Mouse (Mus musculus) brain, embryonic 18.5 days (tissue): ENCODE measurements around the gene Taf9b.
"Not testable (repeated sequence)": the region's sequence is repeated elsewhere in the genome, so short reads cannot be mapped to it uniquely, and the experiment has no call there.

Experiments used
- DNase-seq: peaks from one replicate; pipeline ENCODE4 v3.0.0-alpha.2; 2012; ENCODE audit warnings: low read depth, low spot score

Gene Taf9b

GRCm38 (mm10) chrX:106221058-106221457, at the start of gene Taf9b:
TSS of gene Taf9b (minus strand) at chrX:106221158.
- DNase-seq, result no peak

GRCm38 (mm10) chrX:106255276-106255675, 34.3 kb upstream of the Taf9b start, which contains the start of gene Fnd3c2:
TSS of gene Fnd3c2 (minus strand) at chrX:106255376.
- DNase-seq, result no peak

DNA sequence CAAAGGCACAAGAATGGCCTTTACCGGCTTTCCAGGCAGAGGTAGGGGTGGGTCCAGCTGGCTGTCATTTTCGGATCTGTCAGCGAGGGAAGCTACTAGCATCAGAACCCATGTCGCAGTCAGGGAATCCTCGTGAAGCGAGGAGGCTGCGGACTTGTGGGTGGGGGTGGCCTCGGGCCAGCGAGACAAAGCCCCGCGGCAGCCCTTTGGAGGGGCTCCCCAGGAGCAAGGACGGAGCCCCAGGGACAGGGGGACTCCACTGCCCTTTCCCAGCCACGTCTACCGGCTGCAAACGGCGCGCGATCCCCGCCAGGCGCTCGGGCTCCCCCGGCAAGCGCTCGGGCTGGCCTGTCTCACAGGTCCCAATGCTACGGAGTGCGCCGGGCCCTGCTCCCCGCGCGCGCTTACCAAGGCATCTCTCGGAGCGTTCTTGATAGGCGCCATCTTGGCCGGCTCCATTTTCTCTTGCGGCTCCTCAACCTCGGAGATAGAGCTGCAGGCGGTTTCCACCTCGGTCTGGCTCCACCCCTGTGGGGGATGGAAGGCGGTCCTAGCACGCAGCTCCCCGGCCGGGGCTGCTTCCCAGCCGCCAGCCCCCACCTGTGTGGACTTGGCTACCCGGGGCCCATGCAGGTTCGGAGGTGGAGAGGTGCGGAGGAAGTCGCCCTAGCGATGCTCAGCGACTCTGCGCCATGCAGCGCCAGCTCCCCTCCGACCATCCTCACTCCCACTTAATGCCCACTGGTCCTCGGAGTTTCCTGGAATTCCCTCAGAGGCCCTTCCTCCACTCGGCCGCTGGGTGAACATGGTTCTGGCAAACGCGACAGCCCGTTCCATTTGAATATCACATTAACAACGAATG, 1.6 kb downstream of the Taf9b start:
- DNase-seq, result peak; percentile 45

- DNase-seq, result no peak
These were observed 11.9 kb downstream of the Taf9b start for GRCm38 (mm10) chrX:106209100-106209499.

- DNase-seq, result no peak
These were observed 22.1 kb downstream of the Taf9b start for GRCm38 (mm10) chrX:106198904-106199303.

- no peak for DNase-seq
These were observed 23.6 kb downstream of the Taf9b start for GRCm38 (mm10) chrX:106197308-106197707.

DNA sequence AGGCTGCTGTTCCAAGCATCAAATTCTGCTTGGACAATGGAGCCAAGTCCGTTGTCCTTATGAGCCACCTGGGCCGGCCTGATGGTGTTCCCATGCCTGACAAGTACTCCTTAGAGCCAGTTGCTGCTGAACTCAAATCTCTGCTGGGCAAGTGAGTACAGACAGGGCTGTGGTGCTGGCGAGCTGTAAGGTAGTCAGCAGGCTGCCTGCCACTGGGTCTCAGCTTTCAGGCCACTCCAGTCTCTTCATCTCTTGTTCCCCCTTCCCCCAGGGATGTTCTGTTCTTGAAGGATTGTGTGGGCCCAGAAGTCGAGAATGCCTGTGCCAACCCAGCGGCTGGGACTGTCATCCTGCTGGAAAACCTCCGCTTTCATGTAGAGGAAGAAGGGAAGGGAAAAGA, 26.6 kb downstream of the Taf9b start:
- not testable (repeated sequence) for DNase-seq

DNA sequence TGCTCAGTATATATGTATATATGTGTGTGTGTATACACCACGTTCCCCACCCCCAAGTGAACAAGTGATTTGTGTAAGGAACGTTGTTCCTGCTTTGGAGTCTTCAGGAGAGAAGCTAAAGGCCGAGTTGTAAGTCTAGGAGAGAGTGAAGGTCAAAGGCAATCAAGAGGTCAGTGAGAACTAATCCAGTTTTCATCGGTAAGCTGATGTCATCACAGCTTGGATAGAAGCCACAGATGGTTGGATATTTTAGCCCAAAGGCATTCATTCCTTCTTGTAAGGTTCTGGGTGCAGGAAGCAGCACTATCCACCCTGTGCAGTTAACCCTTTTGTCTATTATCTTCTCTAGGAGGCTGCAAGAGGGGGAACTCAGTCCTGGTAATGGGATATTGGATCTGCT, 30.9 kb downstream of the Taf9b start:
- no peak for DNase-seq

- no peak for DNase-seq
These were observed 31.6 kb downstream of the Taf9b start for GRCm38 (mm10) chrX:106189356-106189755.

DNA sequence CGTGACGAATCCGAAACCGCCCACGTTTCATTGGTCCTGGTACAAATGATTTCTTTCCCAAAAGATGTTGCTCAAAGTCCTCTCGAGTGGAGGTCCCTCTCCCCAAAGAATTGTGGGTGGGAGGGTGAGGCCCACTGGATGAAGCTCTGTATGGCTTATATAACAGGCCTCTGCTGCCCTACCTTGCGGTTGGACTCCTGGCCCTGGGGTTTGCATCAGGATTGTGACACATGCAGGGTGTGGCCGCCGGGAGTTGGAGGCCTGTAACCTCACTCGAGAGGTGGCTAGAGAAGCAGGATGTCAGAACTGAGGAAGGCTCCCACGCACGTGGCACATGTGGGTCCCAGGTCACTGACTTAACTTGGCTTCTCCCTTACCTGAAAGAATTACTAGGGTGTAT, 33.2 kb downstream of the Taf9b start:
- no peak for DNase-seq

DNA sequence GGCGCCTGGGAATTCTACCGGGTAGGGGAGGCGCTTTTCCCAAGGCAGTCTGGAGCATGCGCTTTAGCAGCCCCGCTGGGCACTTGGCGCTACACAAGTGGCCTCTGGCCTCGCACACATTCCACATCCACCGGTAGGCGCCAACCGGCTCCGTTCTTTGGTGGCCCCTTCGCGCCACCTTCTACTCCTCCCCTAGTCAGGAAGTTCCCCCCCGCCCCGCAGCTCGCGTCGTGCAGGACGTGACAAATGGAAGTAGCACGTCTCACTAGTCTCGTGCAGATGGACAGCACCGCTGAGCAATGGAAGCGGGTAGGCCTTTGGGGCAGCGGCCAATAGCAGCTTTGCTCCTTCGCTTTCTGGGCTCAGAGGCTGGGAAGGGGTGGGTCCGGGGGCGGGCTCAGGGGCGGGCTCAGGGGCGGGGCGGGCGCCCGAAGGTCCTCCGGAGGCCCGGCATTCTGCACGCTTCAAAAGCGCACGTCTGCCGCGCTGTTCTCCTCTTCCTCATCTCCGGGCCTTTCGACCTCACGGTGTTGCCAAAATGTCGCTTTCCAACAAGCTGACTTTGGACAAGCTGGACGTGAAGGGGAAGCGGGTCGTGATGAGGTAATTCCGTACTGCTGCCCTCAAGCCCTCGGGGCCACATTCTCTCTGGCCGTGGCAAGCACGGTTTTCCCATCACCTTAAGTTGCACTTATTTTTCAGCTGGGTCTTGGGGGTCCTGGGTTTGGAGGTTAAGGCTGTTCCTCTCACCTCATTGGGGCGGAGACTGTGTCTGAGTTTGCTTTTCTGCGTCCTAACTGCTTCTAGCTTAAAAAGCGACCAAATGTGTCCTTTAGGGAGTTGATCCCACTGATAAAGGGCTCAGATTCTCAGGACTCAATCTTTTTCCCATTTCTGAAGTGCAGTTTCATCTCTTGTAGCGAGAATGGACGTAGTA, 34.0 kb downstream of the Taf9b start, which contains the start of gene Pgk1:
TSS of gene Pgk1 (plus strand) at position 388 of the 937 bp plus-strand sequence.
- peak; percentile 92 for DNase-seq

GRCm38 (mm10) chrX:106185706-106186105, 35.3 kb downstream of the Taf9b start:
- no peak for DNase-seq

GRCm38 (mm10) chrX:106184279-106184678, 36.7 kb downstream of the Taf9b start:
- no peak for DNase-seq

- DNase-seq, result no peak
These were observed 44.6 kb downstream of the Taf9b start for GRCm38 (mm10) chrX:106176331-106176730.

GRCm38 (mm10) chrX:106171853-106172154, 49.2 kb downstream of the Taf9b start:
- DNase-seq, result no peak

DNA sequence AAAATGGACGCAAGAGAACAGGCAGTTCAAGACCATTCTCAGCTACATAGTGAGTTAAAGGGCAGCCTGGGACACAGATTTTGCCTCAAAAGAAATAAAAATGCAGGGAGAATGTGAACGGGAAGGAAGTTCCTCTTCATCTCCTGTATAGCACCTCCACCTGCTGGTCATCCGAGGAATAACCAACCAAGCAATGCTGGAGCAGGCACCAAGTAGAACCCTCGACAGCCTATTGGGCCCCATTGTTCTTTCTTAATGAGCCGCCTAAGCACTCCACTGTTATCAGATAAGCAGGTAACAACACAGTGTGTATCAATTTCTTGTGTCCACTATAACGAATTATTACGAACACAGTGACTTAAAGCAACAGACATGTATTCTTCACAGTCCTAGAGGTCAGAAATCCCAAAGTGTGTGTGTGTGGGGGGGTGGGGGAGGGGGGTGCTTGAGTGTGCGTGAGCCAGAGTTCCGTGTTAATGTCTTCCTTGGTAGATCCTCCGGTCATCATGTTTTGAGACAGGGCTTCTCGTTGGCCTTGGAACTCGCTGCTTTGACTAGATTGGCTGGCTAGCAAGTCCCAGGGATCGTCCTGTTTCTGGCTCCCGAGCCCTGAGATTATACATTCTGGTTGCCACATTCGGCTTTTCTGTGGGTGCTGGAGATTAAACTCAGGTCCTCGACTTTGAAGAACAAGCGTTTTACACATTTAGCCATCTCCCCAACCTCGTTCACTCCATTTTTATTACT, 49.7 kb downstream of the Taf9b start:
- DNase-seq, result peak; percentile 56

- no peak for DNase-seq
These were observed 55.9 kb downstream of the Taf9b start for GRCm38 (mm10) chrX:106165089-106165488.

DNA sequence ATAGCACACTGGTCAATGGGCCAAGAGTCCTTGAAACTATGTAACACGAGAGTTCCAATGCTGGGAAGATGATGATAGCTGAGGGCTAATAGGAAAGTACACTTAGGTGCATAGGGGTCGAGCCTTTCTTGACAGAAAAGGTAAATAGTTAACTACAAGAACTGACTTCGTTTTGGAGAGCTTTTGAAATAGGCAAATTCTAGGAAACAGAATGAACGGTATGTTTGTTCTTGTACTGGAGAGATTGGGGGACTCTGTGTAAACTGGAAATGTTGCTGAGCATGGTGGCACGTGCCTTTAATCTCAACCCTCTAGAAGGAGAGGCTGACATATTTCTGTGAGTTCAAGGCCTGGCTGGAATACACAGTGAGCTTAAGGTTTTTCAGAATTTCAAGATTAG, 56.4 kb downstream of the Taf9b start:
- DNase-seq, result no peak

DNA sequence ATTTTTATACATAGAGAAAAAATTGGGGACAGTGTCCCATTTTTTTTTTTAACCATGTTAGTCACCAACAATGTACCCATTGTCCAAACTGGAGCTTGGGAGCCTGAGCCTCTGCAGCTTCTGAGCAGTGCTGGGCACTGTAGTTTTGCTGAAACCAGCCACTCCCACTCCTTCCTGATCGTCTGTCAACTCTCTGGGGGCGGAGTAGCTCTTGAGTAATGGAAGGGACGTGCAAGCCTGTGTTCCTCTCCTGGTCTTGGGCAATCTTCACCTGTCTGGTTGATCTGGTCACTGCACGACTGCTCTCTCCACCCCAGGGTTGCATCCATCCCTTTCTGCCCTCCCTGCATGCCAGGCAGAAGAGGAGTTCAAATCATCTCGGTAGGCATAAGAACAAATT, 57.0 kb downstream of the Taf9b start:
- no peak for DNase-seq
